Mouse (Mus musculus): ENCODE measurements around the gene Klk1b9.
"Not testable (repeated sequence)": the region's sequence is repeated elsewhere in the genome, so short reads cannot be mapped to it uniquely, and the experiment has no call there.

The Klk1b9 gene

DNA sequence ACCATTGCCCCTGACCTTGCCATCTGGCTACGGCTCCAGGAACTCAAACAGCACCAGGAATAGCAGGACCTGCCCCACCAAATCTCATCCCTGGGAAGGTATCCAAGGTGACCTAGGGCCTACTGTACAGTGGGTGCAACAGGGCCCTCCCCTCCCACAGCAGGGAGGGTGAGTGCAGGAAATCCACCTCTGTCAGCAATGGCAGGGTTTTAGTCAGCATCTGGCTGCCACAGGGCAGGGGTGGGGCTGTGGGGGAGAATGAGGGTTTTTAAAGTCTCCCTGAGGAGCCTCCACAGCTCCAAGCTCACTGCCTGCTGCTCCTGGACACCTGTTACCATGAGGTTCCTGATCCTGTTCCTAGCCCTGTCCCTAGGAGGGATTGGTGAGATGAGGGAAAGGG lies at the start of gene Klk1b9:
TSS of gene Klk1b9 (plus strand) at position 301 of the 400 bp plus-strand sequence.
- in situ Hi-C loops (cut with MseI, MboI): not testable (repeated sequence)

DNA sequence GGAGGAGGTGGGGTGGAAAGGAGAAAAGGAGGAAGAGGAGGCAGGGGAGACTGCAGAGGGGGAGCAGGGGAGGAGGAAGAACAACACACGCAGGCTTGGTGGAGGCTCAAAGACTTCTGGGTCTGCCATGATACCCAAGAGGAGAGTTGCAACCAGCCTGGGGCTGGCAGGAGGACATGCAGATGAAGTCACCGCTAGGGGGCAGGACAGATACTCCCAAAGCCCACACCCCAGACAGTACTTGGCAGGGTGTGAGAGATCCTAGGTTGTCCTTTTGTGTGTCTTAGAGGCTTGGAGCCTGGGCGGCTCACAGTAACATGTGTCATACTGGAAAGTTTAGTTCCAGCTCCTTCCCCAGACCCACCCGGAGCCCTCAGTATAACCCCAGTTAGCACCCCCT lies 47.3 kb upstream of the Klk1b9 start:
- in situ Hi-C loops (cut with MseI, MboI): no loop called here

DNA sequence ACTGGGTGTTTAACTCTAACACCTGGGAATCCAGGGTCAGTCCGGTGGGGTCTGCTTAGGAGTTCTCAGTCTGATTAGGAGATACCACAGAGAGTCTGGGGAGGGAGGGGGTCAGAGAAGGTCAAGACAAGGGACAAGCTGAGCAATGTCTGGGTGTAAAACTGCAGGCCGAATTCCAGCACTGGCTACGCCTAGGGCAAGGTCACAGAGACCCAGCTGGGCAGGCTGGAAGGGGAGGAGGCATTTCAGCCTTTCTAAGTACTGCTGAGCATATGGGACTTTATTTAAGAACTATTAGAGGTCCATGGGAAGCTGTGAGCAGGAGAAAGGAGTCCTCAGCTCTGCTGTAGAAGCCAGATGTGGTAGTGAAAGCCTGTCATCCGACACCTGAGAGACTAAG lies 43.5 kb upstream of the Klk1b9 start:
- in situ Hi-C loops (cut with MseI, MboI): no loop called here

DNA sequence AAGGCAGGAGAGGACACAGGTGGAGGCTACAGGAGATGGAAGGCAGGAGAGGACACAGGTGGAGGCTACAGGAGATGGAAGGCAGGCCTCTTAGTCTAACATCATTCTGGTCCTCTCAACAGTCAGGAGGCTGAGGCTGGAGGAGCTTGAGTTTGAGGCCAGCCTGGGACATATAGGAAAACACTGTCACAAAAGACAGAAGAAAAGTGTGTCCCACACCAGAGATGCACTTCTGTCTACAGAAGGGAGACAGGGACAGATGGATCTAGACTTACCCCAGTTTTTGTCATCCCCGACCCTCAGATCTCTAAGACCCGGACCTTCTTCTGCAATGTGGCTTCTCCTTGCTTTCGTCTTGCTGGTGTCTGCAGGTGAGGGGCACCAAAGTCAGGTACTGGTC lies 42.4 kb upstream of the Klk1b9 start, which contains the start of gene Klk15:
TSS of gene Klk15 (plus strand) at position 301 of the 400 bp plus-strand sequence.
- in situ Hi-C loops (cut with MseI, MboI): no loop called here

DNA sequence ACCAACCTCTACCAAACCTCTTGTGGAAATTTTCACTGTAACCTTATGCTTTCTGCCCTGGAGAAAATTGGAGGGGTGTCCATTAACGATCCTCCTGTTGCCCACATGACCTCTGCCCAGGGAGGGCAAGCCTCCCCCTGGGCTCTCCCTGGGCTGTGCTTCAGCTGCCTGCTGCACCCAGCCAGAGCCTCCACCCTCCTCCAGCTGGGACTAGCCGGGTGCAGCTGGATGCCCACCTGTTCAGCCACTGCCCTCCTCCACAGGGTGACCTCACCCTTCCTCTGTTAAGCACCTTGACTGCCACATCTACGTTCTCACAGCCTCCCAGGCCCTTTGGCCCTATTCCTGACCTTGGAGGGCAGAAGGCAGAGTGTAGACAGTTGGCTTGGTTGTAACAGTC lies 41.1 kb upstream of the Klk1b9 start:
- in situ Hi-C loops (cut with MseI, MboI): no loop called here

DNA sequence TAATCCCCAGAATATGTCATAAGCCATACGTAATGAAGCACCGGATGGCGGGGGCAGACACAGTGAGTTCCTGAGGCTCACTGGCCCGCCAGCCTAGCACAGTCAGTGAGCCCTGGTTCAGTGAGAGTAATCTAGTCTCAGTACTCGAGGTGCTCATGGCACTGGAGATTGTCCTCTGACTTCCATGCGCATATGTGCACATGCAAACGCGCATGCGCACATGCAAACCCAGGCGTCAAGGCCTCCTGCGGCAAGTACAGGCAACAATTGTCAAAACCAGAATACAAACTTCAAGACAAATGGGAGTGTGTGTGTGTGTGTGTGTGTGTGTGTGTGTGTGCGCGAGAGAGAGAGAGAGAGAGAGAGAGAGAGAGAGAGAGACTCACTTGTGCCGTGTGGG lies 39.3 kb upstream of the Klk1b9 start:
- in situ Hi-C loops (cut with MseI, MboI): no loop called here

DNA sequence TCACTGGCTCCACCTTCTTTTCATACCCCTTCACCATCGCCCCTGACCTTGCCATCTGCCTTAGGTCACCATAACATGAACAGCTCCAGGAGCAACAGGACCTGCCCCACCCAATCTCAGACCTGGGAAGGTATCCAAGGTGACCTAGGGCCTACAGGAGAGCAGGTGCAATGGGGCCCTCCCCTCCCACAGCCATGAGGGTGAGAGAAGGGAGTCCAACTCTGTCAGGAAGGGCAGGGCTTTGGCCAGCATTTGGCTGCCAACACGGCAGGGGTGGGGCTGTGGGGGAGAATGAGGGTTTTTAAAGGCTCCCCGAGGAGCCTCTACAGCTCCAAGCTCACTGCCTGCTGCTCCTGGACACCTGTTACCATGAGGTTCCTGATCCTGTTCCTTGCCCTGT lies 33.6 kb upstream of the Klk1b9 start:
- in situ Hi-C loops (cut with MseI, MboI): not testable (repeated sequence)

DNA sequence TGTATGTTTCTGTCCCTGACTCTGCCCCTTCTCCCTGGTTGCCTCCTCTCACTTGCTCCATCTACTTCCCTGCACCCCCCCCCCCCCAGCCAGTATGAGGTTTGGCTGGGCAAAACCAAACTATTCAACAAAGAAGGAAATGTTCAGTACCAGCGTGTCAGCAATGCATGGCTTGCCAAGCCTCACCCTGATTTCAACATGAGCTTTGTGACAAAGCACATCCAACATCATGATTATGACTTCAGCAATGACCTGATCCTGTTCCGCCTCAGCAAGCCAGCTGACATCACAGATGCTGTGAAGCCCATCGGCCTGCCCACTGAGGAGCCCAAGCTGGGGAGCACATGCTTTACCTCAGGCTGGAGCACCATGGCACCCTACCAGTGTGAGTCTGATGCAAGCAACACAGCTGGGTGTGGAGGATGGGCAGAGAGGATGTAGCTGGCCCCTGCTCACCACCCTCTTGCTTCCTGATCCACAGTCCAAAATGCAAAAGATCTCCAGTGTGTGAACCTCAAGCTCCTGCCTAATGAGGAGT lies 31.1 kb upstream of the Klk1b9 start:
- in situ Hi-C loops (cut with MseI, MboI): no loop called here

DNA sequence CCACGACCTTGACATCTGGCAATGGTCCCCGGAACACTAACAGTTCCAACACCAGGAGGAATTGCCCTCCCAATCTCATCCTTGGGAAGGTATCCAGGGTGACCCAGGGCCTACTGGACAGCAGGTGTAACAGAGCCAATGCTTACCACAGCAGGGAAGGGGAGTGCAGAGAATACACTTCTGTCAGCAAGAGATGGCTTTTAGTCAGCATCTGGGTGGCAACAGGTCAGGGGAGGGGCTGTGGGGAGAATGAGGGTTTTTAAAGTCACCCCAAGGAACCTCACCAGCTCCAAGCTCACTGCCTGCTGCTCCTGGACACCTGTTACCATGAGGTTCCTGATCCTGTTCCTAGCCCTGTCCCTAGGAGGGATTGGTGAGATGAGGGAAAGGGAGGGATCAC lies 25.5 kb upstream of the Klk1b9 start, which contains the start of gene Klk1b8:
TSS of gene Klk1b8 (plus strand) at position 301 of the 400 bp plus-strand sequence.
- in situ Hi-C loops (cut with MseI, MboI): no loop called here

DNA sequence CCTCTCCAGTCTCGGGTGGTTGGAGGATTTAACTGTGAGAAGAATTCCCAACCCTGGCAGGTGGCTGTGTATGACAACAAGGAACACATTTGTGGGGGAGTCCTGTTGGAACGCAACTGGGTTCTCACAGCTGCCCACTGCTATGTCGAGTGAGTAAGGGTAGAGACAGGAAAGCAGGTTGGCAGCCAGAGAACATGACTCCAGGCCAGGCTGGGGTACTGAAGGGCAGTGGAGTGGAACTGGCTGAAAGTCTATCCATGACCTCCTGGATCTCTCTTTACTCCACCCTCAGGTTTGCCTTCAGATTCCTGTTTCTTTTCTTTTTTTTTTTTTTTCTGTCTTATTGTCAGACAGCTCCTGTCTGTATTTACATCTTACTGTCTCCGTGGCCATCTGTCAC lies 23.2 kb upstream of the Klk1b9 start:
- in situ Hi-C loops (cut with MseI, MboI): no loop called here

DNA sequence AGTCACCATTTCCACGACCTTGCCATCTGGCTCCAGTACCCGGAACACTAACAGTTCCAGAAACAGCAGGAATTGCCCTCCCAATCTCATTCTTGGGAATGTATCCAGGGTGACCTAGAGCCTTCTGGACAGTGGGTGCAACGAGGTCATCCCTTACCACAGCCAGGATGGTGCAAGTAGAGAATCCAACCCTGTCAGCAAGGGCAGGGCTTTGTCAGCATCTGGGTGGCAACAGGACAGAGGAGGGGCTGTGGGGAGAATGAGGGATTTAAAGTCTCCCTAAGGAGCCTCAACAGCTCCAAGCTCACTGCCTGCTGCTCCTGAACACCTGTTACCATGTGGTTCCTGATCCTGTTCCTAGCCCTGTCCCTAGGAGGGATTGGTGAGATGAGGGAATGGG lies 9.4 kb upstream of the Klk1b9 start, which contains the start of gene Klk1b1:
TSS of gene Klk1b1 (plus strand) at position 301 of the 400 bp plus-strand sequence.
- in situ Hi-C loops (cut with MseI, MboI): no loop called here

DNA sequence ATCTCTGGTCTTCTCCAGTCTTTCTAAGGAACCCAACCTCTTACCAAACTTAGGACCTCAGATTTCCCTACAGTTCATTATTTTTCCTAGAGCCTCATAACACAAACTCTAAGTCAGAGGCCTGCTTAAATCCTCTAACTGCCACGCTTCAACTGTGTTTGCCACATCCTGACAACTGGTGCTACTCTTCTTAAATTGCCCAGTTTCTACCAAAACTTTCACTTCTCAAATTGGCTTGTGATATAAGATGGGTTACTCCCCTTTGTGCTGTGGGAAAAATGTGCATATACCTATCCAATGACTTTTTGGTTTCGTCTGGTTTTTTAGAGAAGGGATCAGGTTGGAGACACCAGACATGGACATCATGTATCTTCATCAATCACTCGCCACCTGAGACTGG lies 8.8 kb upstream of the Klk1b9 start:
- in situ Hi-C loops (cut with MseI, MboI): no loop called here

DNA sequence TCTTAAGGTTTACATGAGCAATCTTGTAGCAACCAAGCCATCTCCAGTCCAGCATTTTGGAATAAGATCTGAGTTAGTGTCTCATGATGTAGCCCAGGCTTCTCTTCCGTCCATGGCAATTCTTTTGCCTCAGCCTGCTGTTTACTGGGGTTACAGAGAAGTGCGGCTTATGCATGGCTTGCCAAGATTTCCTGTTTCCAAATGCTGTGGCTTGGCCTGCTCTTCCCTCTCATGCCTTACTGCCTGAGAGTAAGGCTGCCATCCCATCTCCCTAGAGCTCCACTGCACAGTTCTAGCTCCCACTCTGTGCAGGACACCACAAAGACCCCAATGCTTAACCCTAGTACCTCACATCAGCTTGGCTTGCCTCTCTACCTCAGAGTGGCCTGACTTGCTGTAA lies 8.2 kb upstream of the Klk1b9 start:
- in situ Hi-C loops (cut with MseI, MboI): no loop called here

DNA sequence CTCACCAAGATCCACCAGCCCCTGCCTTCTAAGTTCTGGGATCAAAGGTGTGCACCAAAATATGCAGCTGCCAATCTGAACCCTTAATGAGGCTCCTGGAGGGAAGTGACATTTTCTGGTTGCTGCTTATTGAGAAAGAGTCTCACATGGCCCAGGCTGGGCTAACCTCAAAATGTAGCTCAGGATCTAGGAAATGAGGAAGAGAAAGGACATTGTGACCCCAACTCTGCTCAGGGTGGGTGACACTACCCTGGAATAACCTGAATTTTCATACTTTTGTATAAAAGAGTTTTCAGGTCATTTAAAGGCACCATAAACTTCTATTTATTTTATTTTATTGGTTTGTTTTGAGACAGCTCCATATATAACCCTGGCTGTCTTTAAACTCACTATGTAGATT lies 9.8 kb downstream of the Klk1b9 start:
- in situ Hi-C loops (cut with MseI, MboI): no loop called here

DNA sequence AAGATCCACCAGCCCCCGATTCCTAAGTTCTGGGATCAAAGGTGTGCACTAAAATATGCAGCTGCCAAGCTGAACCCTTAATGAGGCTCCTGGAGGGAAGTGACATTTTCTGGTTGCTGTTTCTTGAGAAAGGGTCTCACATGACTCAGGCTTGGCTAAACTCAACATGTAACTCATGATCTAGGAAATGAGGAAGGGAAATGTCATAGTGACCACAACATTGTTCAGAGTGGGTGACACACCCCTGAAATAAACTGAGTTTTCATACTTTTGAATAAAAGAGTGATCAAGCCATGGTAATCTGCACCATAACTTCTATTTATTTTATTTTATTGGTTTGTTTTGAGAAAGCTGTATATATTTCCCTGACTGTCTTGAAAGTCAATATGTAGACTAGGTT lies 19.0 kb downstream of the Klk1b9 start:
- in situ Hi-C loops (cut with MseI, MboI): not testable (repeated sequence)

DNA sequence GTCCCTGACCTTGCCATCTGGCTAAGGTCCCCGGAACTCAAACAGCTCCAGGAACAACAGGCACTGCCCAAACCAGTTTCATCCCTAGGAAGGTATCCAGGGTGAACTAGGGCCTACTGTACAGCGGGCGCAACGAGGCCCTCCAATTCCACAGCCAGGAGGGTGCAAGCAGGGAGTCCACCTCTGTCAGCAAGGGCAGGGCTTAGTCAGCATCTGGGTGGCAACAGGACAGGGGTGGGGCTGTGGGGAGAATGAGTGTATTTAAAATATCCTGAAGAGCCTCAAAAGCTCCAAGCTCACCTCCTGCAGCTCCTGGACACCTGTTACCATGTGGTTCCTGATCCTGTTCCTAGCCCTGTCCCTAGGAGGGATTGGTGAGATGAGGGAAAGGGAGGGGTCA lies 19.7 kb downstream of the Klk1b9 start, which contains the start of gene Klk1b11:
TSS of gene Klk1b11 (plus strand) at position 301 of the 400 bp plus-strand sequence.
- in situ Hi-C loops (cut with MseI, MboI): not testable (repeated sequence)

DNA sequence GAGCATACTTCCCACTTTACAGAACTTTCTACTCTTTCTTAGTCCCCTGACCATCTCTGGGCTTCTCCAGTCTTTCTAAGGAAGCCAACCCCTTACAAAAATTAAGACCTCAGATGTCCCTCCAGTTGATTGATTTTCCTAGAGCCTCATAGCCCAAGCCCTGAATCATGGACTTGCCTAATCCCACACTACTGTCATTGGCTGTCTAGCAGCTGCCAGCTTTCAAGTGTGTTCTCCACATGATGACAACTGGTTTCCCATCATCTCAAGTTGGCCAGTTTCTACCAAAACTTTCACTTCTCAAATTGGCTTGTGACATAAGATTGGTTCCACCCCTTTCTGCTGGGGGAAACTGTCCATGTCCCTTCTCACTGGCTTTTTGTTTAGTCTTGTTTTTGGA lies 29.0 kb downstream of the Klk1b9 start:
- in situ Hi-C loops (cut with MseI, MboI): no loop called here

DNA sequence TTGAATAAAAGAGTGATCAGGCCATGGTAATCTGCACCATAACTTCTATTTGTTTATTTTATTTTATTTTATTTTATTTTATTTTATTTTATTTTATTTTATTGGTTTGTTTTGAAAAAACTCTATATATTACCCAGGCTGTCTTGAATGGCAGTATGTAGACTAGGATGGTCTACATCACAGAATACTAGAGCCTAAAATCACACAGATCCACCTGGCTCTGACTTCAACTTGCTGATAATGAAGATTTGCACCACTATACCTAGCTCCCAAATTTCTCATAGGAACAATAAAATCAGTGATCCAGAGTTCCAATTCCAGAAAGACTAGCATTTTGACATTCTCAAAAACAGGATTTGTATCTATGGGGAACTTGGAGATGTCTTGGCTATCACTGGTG lies 36.0 kb downstream of the Klk1b9 start, which contains the start of gene Klk1b26:
TSS of gene Klk1b26 (plus strand) at position 301 of the 400 bp plus-strand sequence.
- in situ Hi-C loops (cut with MseI, MboI): not testable (repeated sequence)

DNA sequence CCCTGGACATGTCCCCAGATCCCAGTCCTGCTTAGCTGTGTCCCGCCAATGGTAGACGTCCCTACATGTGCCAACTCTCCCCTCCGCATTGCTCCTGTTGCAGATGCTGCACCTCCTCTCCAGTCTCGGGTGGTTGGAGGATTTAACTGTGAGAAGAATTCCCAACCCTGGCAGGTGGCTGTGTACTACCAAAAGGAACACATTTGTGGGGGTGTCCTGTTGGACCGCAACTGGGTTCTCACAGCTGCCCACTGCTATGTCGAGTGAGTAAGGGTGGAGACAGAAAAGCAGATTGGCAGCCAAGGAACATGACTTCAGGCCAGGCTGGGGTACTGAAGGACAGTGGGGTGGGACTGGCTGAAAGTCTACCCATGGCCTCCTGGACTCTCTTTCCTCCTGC lies 38.8 kb downstream of the Klk1b9 start:
- in situ Hi-C loops (cut with MseI, MboI): not testable (repeated sequence)

DNA sequence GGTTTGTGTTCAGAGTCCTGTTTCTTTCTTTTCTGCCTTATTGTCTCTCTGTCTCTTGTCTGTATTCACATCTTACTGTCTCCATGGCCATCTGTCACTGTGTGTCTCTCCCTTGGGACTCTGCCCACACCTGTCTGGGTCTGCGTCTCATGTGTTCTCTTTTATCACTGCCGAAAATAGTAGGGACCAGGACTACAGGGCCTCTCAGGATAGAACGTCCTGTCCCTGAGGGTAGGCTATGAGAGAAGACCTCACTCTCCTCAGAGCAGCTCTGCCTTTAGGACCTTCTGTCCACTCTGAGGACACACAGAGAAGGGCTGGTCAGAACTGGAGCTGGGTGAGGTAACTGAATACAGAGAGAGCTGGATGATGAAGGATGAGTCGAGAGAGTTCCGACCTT lies 39.2 kb downstream of the Klk1b9 start:
- in situ Hi-C loops (cut with MseI, MboI): no loop called here
